Mouse (Mus musculus) C2C12 (cell line): ENCODE data around the gene Spaar.

Source experiments
- CEBPB ChIP-seq: IDR thresholded peaks from one replicate; pipeline ENCODE4 v1.6.1; 2011; ENCODE audit warnings: low read depth, mild to moderate bottlenecking, control low read depth, moderate library complexity
- CTCF ChIP-seq: IDR thresholded peaks from one replicate; pipeline ENCODE4 v1.5.1; 2011; ENCODE audit not compliant: control insufficient read depth, insufficient read depth, insufficient read length
- MAX ChIP-seq: IDR thresholded peaks from one replicate; pipeline ENCODE4 v1.6.1; 2011; ENCODE audit warnings: mild to moderate bottlenecking, control low read depth
- MYOD1 ChIP-seq: IDR thresholded peaks from one replicate; pipeline ENCODE4 v1.6.1; 2011; ENCODE audit warnings: low read depth; ENCODE audit not compliant: control insufficient read depth, insufficient read length
- USF1 ChIP-seq: IDR thresholded peaks from one replicate; pipeline ENCODE4 v1.6.1; 2011; ENCODE audit warnings: low read depth, mild to moderate bottlenecking, control low read depth, moderate library complexity

DNA sequence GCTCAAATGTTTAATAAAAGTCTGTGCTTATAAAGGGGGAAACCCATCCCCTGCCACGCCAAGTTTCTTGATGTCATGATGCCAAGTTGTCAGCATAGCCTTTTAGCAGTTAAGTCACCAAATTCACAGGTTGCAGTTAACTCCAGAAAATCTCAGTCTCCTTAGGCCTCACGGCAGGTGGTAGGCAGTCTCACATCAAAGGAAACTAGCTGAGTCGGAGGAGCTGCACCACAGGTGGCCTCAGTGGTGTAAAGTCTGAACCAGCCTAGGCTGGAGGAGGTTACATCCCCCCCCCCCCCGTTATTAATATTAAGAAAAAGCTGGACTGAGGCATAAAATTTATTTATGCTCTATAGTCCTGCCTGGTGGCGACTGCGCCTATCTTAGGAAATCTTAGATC, 65.5 kb downstream of the Spaar start:
- TF ChIP-seq CTCF (no peak), MYOD1 (no peak), MAX (no peak), USF1 (no peak), CEBPB (no peak)
